Mouse (Mus musculus) liver, embryonic 16.5 days (tissue): ENCODE results near the gene Slc43a1. TPM values are rescaled to one million over a fixed set of nuclear protein-coding genes. Genes with fewer than 3 reads are reported as not detected.
A peak's percentile ranks its signal among the peaks of the same experiment; 100 is the strongest.

ENCODE experiments used
- ATAC-seq: fragments of 200-750 bp; cut with Nextera tagmentation; 2 replicates; pipeline ENCODE4 v1.8.0; 2017; ENCODE audit warnings: low read depth, mild to moderate bottlenecking, moderate number of reproducible peaks, moderate library complexity
- H3K27ac ChIP-seq: fragments of 300-500 bp; sonication (generic); 2 replicates; pipeline ENCODE4 v1.5.1; 2014; ENCODE audit warnings: mild to moderate bottlenecking, low read length
- H3K27me3 ChIP-seq: fragments of 300-500 bp; sonication (generic); 2 replicates; pipeline ENCODE4 v1.6.1; 2014; ENCODE audit warnings: low read depth, low read length, mixed read lengths; ENCODE audit not compliant: control insufficient read depth, insufficient read depth
- H3K36me3 ChIP-seq: fragments of 300-500 bp; sonication (generic); 2 replicates; pipeline ENCODE4 v1.6.1; 2014; ENCODE audit warnings: mild to moderate bottlenecking; ENCODE audit not compliant: control insufficient read depth, insufficient read depth
- H3K4me1 ChIP-seq: fragments of 300-500 bp; sonication (generic); 2 replicates; pipeline ENCODE4 v1.6.1; 2014; ENCODE audit warnings: low read depth, low read length, mixed read lengths; ENCODE audit not compliant: control insufficient read depth
- H3K4me2 ChIP-seq: fragments of 300-500 bp; sonication (generic); 2 replicates; pipeline ENCODE4 v1.6.1; 2014; ENCODE audit warnings: low read depth, low read length, mixed read lengths
- H3K4me3 ChIP-seq: fragments of 300-500 bp; sonication (generic); 2 replicates; pipeline ENCODE4 v1.5.1; 2014; ENCODE audit warnings: low read depth, mild to moderate bottlenecking, low read length
- H3K9ac ChIP-seq: fragments of 300-500 bp; sonication (generic); 2 replicates; pipeline ENCODE4 v1.6.1; 2014; ENCODE audit warnings: low read depth, low read length
- H3K9me3 ChIP-seq: fragments of 300-500 bp; sonication (generic); replicated peaks from 2 replicates; pipeline ENCODE4 v1.6.1; 2016; ENCODE audit warnings: low read length; ENCODE audit not compliant: control insufficient read depth
- WGBS: fragments of 180-500 bp; shearing (Covaris S2); extraction: QIAGEN DNeasy Blood & Tissue Kit; methylation state at CpG from one replicate; pipeline ENCODE4 v1.1.7; 2014; ENCODE audit not compliant: insufficient replicate concordance; 5-methylcytosine and 5-hydroxymethylcytosine counted together
- polyA plus RNA-seq: library from polyadenylated mRNA; unstranded; fragments of >200 nt; fragmentation: Nextera tagmentation; extraction: Ambion mirVana; gene quantifications from 2 replicates; pipeline ENCODE4 v1.2.1, GENCODE M21; 2015

Gene Slc43a1
- polyA plus RNA-seq, 1 experiment from 2014 or later: 205 TPM

- Histone ChIP-seq H3K27me3 (peaks cover 43% of the 10 kb centered on the region), H3K4me3 (no peak overlapping the region), H3K27ac (no peak overlapping the region), H3K36me3 (no peaks in the 10 kb centered on the region), H3K9me3 (no peaks in the 10 kb centered on the region), H3K4me2 (no peak overlapping the region), H3K4me1 (peaks cover 3% of the 10 kb centered on the region), H3K9ac (no peak overlapping the region)
- 24% methylated on average over 3 of the region's 3 CpGs for WGBS
- no peak for ATAC-seq
These were observed 18.8 kb upstream of the Slc43a1 start for GRCm38 (mm10) chr2:84819861-84820260.

DNA sequence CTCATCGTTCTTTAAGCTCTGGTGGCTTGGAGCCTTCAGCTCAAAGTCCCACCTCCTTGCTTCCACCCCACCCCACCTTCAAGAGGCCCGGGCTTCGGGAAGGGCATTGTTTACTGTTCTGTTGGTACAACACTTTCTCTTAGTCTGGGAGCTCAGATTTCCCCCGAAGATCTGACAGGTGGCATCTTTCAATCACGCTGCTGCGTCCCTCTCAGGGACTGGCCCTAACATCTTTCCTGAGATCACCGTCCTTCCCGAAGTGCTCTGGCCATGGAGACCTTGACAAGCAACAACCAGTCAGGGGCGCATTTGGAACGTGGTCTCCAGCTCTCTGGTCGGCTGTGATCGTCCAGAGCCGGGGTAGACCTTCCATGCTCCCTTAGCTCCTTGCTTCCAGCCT is 16.1 kb upstream of the Slc43a1 start, which contains the start of gene Smtnl1:
Gene Smtnl1 (minus strand): TSS at position 101 of the 400 bp plus-strand sequence.
- H3K27ac ChIP-seq: no peak within 1 kb of the TSS
- no peaks in the 10 kb centered on the region for H3K9me3 ChIP-seq
- H3K36me3 ChIP-seq: no peaks in the 10 kb centered on the region
- H3K4me3 ChIP-seq: no peak within 1 kb of the TSS
- 36% methylated on average over 13 of the region's 13 CpGs for WGBS
- no peak for ATAC-seq
- peaks cover 6% of the 10 kb centered on the region for H3K4me1 ChIP-seq
- H3K4me2 ChIP-seq: no peak within 1 kb of the TSS
- H3K9ac ChIP-seq: no peak within 1 kb of the TSS
- peaks cover 43% of the 10 kb centered on the region for H3K27me3 ChIP-seq

DNA sequence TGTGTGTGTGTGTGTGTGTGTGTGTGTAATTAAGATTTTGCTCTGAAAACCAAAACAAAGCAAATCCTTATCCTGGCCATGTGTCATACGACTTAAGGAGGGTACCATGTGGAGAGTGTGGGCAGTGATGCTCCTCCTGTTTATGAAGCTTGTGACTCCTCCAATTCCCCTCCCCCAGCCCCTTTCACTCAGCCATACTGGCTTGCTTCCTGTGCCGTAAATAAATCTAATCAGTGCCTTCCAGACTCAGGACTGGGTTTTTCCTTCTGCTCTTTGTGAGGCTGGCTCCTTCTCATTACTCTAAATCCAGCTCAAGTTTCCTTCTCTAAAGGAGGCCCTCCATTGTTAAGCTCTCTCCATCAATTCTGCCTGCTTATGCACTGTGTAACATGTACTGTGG is 15.4 kb upstream of the Slc43a1 start:
- H3K9ac ChIP-seq: no peak overlapping the region
- no peak for ATAC-seq
- H3K27me3 ChIP-seq: peaks cover 43% of the 10 kb centered on the region
- H3K4me3 ChIP-seq: no peak overlapping the region
- no peak overlapping the region for H3K4me2 ChIP-seq
- H3K9me3 ChIP-seq: no peaks in the 10 kb centered on the region
- H3K27ac ChIP-seq: no peak overlapping the region
- H3K36me3 ChIP-seq: no peaks in the 10 kb centered on the region; the same call in 1 of the 2 replicates
- WGBS: 11% methylated on average over 2 of the region's 2 CpGs
- H3K4me1 ChIP-seq: peaks cover 12% of the 10 kb centered on the region

- H3K4me2 ChIP-seq: peak within 1 kb of the TSS; percentile 99
- peaks cover 18% of the 10 kb centered on the region for H3K4me1 ChIP-seq
- peaks cover 21% of the 10 kb centered on the region for H3K27me3 ChIP-seq
- peak within 1 kb of the TSS; percentile 79 for H3K9ac ChIP-seq
- H3K9me3 ChIP-seq: no peaks in the 10 kb centered on the region
- H3K27ac ChIP-seq: peak within 1 kb of the TSS; percentile 95
- peak; percentile 79 for ATAC-seq
- H3K4me3 ChIP-seq: peak within 1 kb of the TSS; percentile 74
- peaks cover 10% of the 10 kb centered on the region for H3K36me3 ChIP-seq
- WGBS: under 1% methylated on average over 34 of the region's 34 CpGs
These were observed 12.0 kb upstream of the Slc43a1 start, which contains the start of gene Timm10 for GRCm38 (mm10) chr2:84826488-84827282. Gene Timm10 (plus strand): TSS chr2:84826997.

- peak; percentile 82 for ATAC-seq
- WGBS: under 1% methylated on average over 29 of the region's 29 CpGs
- Histone ChIP-seq H3K36me3 (peaks cover 10% of the 10 kb centered on the region), H3K27ac (peak overlapping the region; percentile 95), H3K4me2 (peak overlapping the region; percentile 99), H3K27me3 (peaks cover 14% of the 10 kb centered on the region), H3K4me3 (peak overlapping the region; percentile 74), H3K4me1 (peaks cover 25% of the 10 kb centered on the region), H3K9me3 (no peaks in the 10 kb centered on the region), H3K9ac (peak overlapping the region; percentile 79)
These were observed 11.2 kb upstream of the Slc43a1 start for GRCm38 (mm10) chr2:84827283-84827920.

- H3K36me3 ChIP-seq: peaks cover 10% of the 10 kb centered on the region
- peaks cover 21% of the 10 kb centered on the region for H3K4me1 ChIP-seq
- WGBS: 29% methylated on average over 10 of the region's 10 CpGs
- H3K9me3 ChIP-seq: no peaks in the 10 kb centered on the region
- H3K27me3 ChIP-seq: no peaks in the 10 kb centered on the region
- peak; percentile 51 for ATAC-seq
- no peak overlapping the region for H3K4me2 ChIP-seq
- H3K9ac ChIP-seq: peak overlapping the region; percentile 15; the same call in 1 of the 2 replicates
- H3K27ac ChIP-seq: peak overlapping the region; percentile 43
- no peak overlapping the region for H3K4me3 ChIP-seq
These were observed 6.8 kb upstream of the Slc43a1 start for GRCm38 (mm10) chr2:84831666-84832391.

- WGBS: 66% methylated on average over 8 of the region's 8 CpGs
- Histone ChIP-seq H3K4me2 (no peak overlapping the region), H3K9me3 (no peaks in the 10 kb centered on the region), H3K4me3 (no peak overlapping the region), H3K4me1 (peaks cover 25% of the 10 kb centered on the region), H3K9ac (no peak overlapping the region), H3K27me3 (peaks cover 3% of the 10 kb centered on the region; the same call in 1 of the 2 replicates), H3K36me3 (no peaks in the 10 kb centered on the region), H3K27ac (no peak overlapping the region)
- no peak for ATAC-seq
These were observed 1.5 kb upstream of the Slc43a1 start for GRCm38 (mm10) chr2:84837107-84837506.

DNA sequence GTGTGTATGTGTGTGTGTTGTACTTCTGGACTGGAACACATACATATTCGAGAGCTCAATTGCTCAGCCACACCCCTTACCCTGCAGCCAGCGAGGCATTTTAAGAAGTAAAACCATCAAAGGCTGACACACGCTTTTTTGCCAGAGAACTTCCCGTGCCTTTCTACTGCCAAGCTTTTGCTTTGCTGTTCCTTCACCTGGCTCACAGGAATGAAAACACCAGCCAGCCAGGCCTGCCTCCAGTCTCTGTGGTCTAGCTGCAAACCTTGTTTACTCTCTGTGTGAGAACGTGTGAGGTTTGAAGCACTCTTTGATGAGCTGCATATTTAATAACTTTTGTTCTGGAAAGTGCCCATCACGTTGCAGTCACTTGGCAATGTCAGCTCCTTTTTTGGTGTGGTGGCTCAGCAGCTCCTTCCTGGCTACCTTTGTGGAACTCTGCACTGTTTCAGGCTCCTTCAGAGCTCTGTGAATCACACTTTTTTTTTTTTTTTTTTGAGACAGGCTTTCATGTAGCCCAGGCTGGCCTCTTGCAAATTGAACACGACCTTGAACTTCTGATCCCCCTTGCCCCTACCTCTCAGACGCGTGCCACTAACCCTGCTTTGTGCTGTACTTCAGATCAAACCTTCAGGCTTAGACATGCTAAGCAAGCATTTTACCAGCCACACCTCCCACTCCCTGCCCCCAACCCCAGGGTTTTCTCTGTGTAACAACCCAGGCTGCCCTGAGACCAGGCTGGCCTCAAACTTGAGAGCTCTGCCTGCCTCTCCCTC is 645 bp upstream of the Slc43a1 start:
- WGBS: 31% methylated on average over 9 of the region's 9 CpGs
- H3K4me2 ChIP-seq: peak overlapping the region; percentile 68
- ATAC-seq: no peak
- H3K27me3 ChIP-seq: peaks cover 3% of the 10 kb centered on the region; the same call in 1 of the 2 replicates
- H3K27ac ChIP-seq: peak overlapping the region; percentile 0
- H3K4me3 ChIP-seq: peak overlapping the region; percentile 87
- no peaks in the 10 kb centered on the region for H3K36me3 ChIP-seq
- no peaks in the 10 kb centered on the region for H3K9me3 ChIP-seq
- peaks cover 20% of the 10 kb centered on the region for H3K4me1 ChIP-seq
- peak overlapping the region; percentile 23 for H3K9ac ChIP-seq
